Mouse (Mus musculus) cortical plate, adult 2 months (tissue): ENCODE measurements around the gene Ttll13.

ENCODE experiments used
- CTCF ChIP-seq: fragments of 200-500 bp; IDR thresholded peaks from 2 replicates; pipeline ENCODE4 v1.5.1; 2011; ENCODE audit warnings: mild to moderate bottlenecking, control low read depth, low read length; ENCODE audit not compliant: insufficient read depth; ENCODE audit errors: extremely low read depth
- POLR2A ChIP-seq: fragments of 200-500 bp; IDR thresholded peaks from 2 replicates; pipeline ENCODE4 v1.6.1; 2011; ENCODE audit warnings: mild to moderate bottlenecking, low read length, control low read depth; ENCODE audit not compliant: insufficient read depth; ENCODE audit errors: extremely low read depth

- TF ChIP-seq CTCF (no peak), POLR2A (no peak)
Observed at GRCm38 (mm10) chr7:80214459-80214858, 31.7 kb upstream of the Ttll13 start.
